Mouse (Mus musculus) embryonic facial prominence, embryonic 15.5 days (tissue): ENCODE results near the gene Clec16a. TPM values are rescaled to one million over a fixed set of nuclear protein-coding genes. Genes with fewer than 3 reads are reported as not detected.

Experiments
- ATAC-seq: fragments of 200-750 bp; cut with Nextera tagmentation; 2 replicates; pipeline ENCODE4 v1.8.0; 2017; ENCODE audit warnings: low read depth, moderate TSS enrichment; ENCODE audit not compliant: insufficient number of reproducible peaks, low FRiP score, low TSS enrichment
- H3K27ac ChIP-seq: fragments of 300-500 bp; sonication (generic); replicated peaks from 2 replicates; pipeline ENCODE4 v1.5.1; 2015; ENCODE audit warnings: mild to moderate bottlenecking, inconsistent platforms
- H3K27me3 ChIP-seq: fragments of 300-500 bp; sonication (generic); 2 replicates; pipeline ENCODE4 v1.6.1; 2015; ENCODE audit warnings: inconsistent platforms
- H3K36me3 ChIP-seq: fragments of 300-500 bp; sonication (generic); 2 replicates; pipeline ENCODE4 v1.6.1; 2015; ENCODE audit warnings: mild to moderate bottlenecking, inconsistent platforms
- H3K4me1 ChIP-seq: fragments of 300-500 bp; sonication (generic); 2 replicates; pipeline ENCODE4 v1.6.1; 2015; ENCODE audit warnings: inconsistent platforms
- H3K4me2 ChIP-seq: fragments of 300-500 bp; sonication (generic); replicated peaks from 2 replicates; pipeline ENCODE4 v1.6.1; 2015; ENCODE audit warnings: mild to moderate bottlenecking, inconsistent platforms
- H3K4me3 ChIP-seq: fragments of 300-500 bp; sonication (generic); replicated peaks from 2 replicates; pipeline ENCODE4 v1.5.1; 2015; ENCODE audit warnings: mild to moderate bottlenecking, inconsistent platforms
- H3K9ac ChIP-seq: fragments of 300-500 bp; sonication (generic); 2 replicates; pipeline ENCODE4 v1.6.1; 2015; ENCODE audit warnings: inconsistent platforms
- H3K9me3 ChIP-seq: fragments of 300-500 bp; sonication (generic); replicated peaks from 2 replicates; pipeline ENCODE4 v1.6.1; 2016; ENCODE audit warnings: inconsistent platforms
- WGBS: fragments of 180-500 bp; shearing (Covaris S2); methylation state at CpG from one replicate; pipeline ENCODE4 v1.1.7; 2015; 5-methylcytosine and 5-hydroxymethylcytosine counted together
- polyA plus RNA-seq: library from polyadenylated mRNA; unstranded; fragments of >200 nt; fragmentation: Nextera tagmentation; extraction: Ambion mirVana; gene quantifications from 2 replicates; pipeline ENCODE4 v1.2.1, GENCODE M21; 2015

The Clec16a gene
- polyA plus RNA-seq, 1 experiment from 2014 or later: 39.6 TPM

- H3K9ac ChIP-seq: no peak overlapping the region
- H3K27me3 ChIP-seq: no peaks in the 10 kb centered on the region
- no peak overlapping the region for H3K4me2 ChIP-seq
- H3K4me3 ChIP-seq: no peak overlapping the region
- no peaks in the 10 kb centered on the region for H3K9me3 ChIP-seq
- WGBS: 30% methylated on average over 12 of the region's 12 CpGs
- H3K36me3 ChIP-seq: no peaks in the 10 kb centered on the region
- H3K27ac ChIP-seq: peak overlapping the region; percentile 28
- ATAC-seq: peak; percentile 44; the same call in 1 of the 2 replicates
- H3K4me1 ChIP-seq: peaks cover 28% of the 10 kb centered on the region
Observed at GRCm38 (mm10) chr16:10664921-10665894, 120.1 kb downstream of the Clec16a start.

DNA sequence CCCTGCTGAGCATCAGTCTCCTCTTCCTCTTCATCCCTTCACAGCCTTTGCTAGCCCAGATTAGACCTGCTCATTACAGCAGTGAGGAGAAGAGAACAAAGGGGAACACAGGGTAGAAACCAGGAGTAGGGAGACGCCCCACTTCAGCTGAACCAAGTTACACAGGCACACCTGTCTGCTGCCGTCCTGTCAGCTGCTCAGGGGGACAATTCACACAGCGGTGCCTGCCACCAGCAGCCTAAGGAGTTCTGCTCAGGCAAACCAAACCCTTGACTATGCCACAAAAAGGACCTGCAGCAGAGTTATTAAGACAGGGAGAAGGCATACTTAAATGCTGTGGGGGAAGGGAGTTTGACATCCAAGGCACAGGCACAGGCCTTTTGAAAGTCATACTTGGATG is 121.6 kb downstream of the Clec16a start:
- Histone ChIP-seq H3K9ac (no peak overlapping the region), H3K27me3 (no peaks in the 10 kb centered on the region), H3K27ac (no peak overlapping the region), H3K4me3 (no peak overlapping the region), H3K4me1 (peaks cover 20% of the 10 kb centered on the region), H3K4me2 (no peak overlapping the region), H3K9me3 (no peaks in the 10 kb centered on the region), H3K36me3 (no peaks in the 10 kb centered on the region)
- ATAC-seq: no peak
- 64% methylated on average over 3 of the region's 3 CpGs for WGBS

GRCm38 (mm10) chr16:10668453-10668852 is 123.3 kb downstream of the Clec16a start:
- 54% methylated on average over 8 of the region's 8 CpGs for WGBS
- ATAC-seq: no peak
- H3K9ac ChIP-seq: no peak overlapping the region
- H3K27me3 ChIP-seq: no peaks in the 10 kb centered on the region
- no peaks in the 10 kb centered on the region for H3K36me3 ChIP-seq
- no peak overlapping the region for H3K4me2 ChIP-seq
- no peak overlapping the region for H3K4me3 ChIP-seq
- H3K27ac ChIP-seq: no peak overlapping the region
- H3K9me3 ChIP-seq: no peaks in the 10 kb centered on the region
- peaks cover 20% of the 10 kb centered on the region for H3K4me1 ChIP-seq

GRCm38 (mm10) chr16:10668991-10669703 is 124.0 kb downstream of the Clec16a start:
- Histone ChIP-seq H3K27me3 (no peaks in the 10 kb centered on the region), H3K27ac (no peak overlapping the region), H3K4me1 (peaks cover 20% of the 10 kb centered on the region), H3K36me3 (no peaks in the 10 kb centered on the region), H3K9ac (no peak overlapping the region), H3K4me2 (no peak overlapping the region), H3K4me3 (no peak overlapping the region), H3K9me3 (no peaks in the 10 kb centered on the region)
- WGBS: 69% methylated on average over 7 of the region's 7 CpGs
- ATAC-seq: no peak

DNA sequence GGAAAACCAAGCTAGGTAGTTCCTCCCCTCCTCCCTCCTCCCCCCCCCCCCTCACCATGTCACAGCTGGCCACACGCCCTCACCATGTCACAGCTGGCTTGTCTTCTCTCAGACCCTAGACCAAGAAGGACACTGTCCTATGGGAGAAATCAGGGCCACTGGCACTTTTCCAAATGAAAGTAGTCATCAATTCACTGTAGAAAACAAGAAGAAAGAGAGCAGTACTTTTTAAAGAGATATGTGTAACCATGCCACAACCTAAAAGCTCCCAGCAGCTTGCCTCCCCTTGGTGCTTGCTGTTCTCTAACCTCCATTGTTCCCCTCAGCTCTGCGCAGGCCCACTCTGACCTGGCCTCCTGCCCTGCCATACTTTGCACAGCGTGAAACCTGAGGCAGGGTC is 124.8 kb downstream of the Clec16a start:
- ATAC-seq: no peak
- no peaks in the 10 kb centered on the region for H3K9me3 ChIP-seq
- peaks cover 14% of the 10 kb centered on the region; the same call in 1 of the 2 replicates for H3K4me1 ChIP-seq
- no peaks in the 10 kb centered on the region for H3K27me3 ChIP-seq
- 69% methylated on average over 3 of the region's 3 CpGs for WGBS
- H3K27ac ChIP-seq: no peak overlapping the region
- H3K9ac ChIP-seq: no peak overlapping the region
- H3K36me3 ChIP-seq: no peaks in the 10 kb centered on the region
- H3K4me2 ChIP-seq: no peak overlapping the region
- H3K4me3 ChIP-seq: no peak overlapping the region

- Histone ChIP-seq H3K4me1 (0 out of 2 replicates have a peak, but pooled peaks cover 5% of the 10 kb centered on the region), H3K9ac (no peak overlapping the region), H3K27ac (no peak overlapping the region), H3K4me3 (no peak overlapping the region), H3K4me2 (no peak overlapping the region), H3K9me3 (no peaks in the 10 kb centered on the region), H3K36me3 (no peaks in the 10 kb centered on the region), H3K27me3 (no peaks in the 10 kb centered on the region)
- no peak for ATAC-seq
Observed at GRCm38 (mm10) chr16:10672490-10672889, 127.4 kb downstream of the Clec16a start.

DNA sequence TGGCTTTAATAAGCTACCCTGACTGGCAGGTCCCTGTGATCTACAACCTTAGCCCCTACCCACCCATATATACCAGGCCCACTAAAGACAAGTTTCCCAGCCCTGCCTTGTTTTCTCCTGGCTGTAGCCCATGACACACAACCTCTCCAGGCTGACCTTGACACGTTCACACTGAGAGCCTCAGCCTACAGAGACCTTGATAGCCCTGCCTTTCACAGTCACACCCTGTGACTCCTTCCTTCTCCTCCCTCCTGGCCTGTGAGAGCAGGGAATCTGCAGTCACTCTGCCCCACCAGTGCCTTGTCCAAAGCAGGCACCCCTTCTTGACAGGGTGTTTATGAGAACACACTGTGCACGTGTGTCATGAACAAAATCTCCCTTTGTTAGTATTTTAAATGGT is 128.9 kb downstream of the Clec16a start:
- Histone ChIP-seq H3K4me3 (no peak overlapping the region), H3K27ac (no peak overlapping the region), H3K27me3 (no peaks in the 10 kb centered on the region), H3K36me3 (no peaks in the 10 kb centered on the region), H3K4me2 (no peak overlapping the region), H3K9me3 (no peaks in the 10 kb centered on the region), H3K4me1 (no peaks in the 10 kb centered on the region), H3K9ac (no peak overlapping the region)
- no peak for ATAC-seq
- 64% methylated on average over 2 of the region's 2 CpGs for WGBS

DNA sequence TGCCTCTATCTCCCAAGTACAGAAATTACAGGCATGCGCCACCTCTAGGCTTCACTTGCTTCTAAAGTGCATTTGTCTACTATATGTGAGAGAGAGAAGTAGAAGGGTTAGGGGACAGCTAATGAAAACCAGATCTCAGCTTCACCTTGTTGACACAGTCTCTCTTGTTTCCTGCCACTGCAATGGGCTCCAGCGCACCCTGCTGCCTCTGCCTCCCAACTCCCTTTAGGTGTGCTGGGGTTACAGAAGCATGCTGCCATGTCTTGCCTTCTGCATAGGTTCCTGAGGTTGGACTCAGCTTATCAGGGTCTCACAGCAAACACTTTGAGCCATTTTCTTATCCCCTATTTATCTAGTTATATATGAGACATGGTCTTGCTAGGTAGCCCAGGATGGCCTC is 129.8 kb downstream of the Clec16a start:
- H3K9me3 ChIP-seq: no peaks in the 10 kb centered on the region
- no peak overlapping the region for H3K27ac ChIP-seq
- H3K4me1 ChIP-seq: no peaks in the 10 kb centered on the region
- no peak for ATAC-seq
- no peak overlapping the region for H3K9ac ChIP-seq
- no peak overlapping the region for H3K4me3 ChIP-seq
- H3K4me2 ChIP-seq: no peak overlapping the region
- WGBS: 77% methylated on average over 2 of the region's 2 CpGs
- H3K27me3 ChIP-seq: no peaks in the 10 kb centered on the region
- no peaks in the 10 kb centered on the region for H3K36me3 ChIP-seq

DNA sequence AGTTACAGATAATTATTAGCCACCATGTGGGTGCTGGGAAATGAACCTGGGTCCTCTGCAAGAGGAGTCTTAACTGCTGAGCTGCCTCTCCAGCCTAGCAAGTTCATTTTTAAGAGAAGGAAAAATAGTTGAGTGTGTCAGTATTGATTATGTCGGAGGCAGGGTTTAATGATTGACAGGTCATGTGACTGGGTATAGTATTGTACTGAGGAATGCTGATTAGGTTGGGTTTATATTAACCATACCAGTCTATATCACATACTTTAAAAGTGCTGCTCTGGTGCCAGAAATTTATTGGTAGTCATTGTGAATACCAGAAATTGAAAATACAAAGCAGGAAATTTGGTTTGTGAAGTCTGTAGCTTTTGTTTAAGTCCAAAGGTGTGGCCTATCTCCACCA is 130.5 kb downstream of the Clec16a start:
- Histone ChIP-seq H3K27ac (no peak overlapping the region), H3K4me1 (no peaks in the 10 kb centered on the region), H3K4me3 (no peak overlapping the region), H3K27me3 (no peaks in the 10 kb centered on the region), H3K9me3 (no peaks in the 10 kb centered on the region), H3K4me2 (no peak overlapping the region), H3K36me3 (no peaks in the 10 kb centered on the region), H3K9ac (no peak overlapping the region)
- 71% methylated on average over 1 of the region's 1 CpGs for WGBS
- no peak for ATAC-seq

DNA sequence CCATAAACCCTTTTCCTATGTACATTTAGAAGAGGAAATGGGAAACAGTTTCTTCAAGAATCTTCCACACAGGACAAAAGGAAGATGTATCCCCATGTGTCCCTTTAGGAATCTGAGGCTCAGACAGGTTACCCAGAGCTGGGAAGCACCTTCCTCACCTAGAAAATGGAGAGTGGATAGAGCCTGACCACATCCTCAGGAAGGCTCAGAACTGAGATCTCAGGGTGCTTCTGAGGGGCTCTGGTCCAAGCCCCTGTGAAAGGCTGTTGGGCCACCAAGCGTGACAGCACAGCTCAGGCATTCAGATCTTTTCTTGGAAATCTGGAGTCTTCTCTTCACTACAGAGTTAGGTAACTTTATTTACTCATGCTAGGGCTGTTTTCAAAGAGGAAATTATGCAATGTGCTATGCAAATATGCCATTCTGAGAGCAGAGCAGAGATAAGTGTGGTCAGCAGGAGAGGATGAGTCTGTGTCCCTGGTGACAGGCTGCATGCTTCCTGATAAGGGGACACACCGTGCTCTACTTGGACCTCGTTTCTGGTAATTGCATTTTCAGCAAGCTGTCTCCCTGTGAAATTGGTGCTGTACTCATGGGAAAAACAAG is 131.4 kb downstream of the Clec16a start:
- Histone ChIP-seq H3K36me3 (no peaks in the 10 kb centered on the region), H3K27me3 (no peaks in the 10 kb centered on the region), H3K4me1 (no peaks in the 10 kb centered on the region), H3K27ac (no peak overlapping the region), H3K9me3 (no peaks in the 10 kb centered on the region), H3K4me2 (no peak overlapping the region), H3K4me3 (no peak overlapping the region), H3K9ac (no peak overlapping the region)
- ATAC-seq: no peak
- 62% methylated on average over 3 of the region's 3 CpGs for WGBS

DNA sequence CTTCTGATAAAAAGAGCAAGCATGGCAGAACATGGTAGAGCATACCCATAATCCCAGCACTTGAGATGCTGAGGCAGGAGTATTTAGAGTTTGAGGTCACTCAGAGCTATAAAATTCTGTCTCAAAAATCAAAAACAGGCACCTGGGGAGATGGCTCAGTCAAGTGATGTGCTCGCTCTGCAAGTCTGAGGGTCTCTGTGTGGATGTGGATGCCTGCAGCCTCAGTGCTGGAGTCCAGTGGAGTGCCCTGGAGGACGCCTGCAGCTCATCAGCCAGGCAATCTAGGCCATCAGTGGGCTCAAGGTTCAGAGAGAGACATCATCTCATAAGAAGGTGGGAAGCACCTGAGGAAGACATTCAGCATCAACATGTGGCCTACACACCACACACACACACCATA is 137.4 kb downstream of the Clec16a start:
- H3K27ac ChIP-seq: no peak overlapping the region
- ATAC-seq: no peak
- no peak overlapping the region for H3K9ac ChIP-seq
- H3K4me2 ChIP-seq: no peak overlapping the region
- no peaks in the 10 kb centered on the region for H3K9me3 ChIP-seq
- no peaks in the 10 kb centered on the region for H3K36me3 ChIP-seq
- 83% methylated on average over 2 of the region's 2 CpGs for whole genome bisulfite sequencing
- H3K27me3 ChIP-seq: no peaks in the 10 kb centered on the region
- no peaks in the 10 kb centered on the region for H3K4me1 ChIP-seq
- no peak overlapping the region for H3K4me3 ChIP-seq
